Mouse (Mus musculus): ENCODE results near the gene Hs3st1.

- TF ChIP-seq CTCF (IDR thresholded peaks at IDR 0.05; ENCODE audit: extremely low read depth, insufficient read depth, low read length) (no peak), POLR2A (IDR thresholded peaks at IDR 0.05; ENCODE audit: extremely low read depth, insufficient read depth, low read length) (no peak)
Observed at GRCm38 (mm10) chr5:39736843-39737242, 18.4 kb downstream of the Hs3st1 start.

All from cortical plate, adult 2 months (tissue).